Mouse (Mus musculus): ENCODE data around the gene Eif1.

- TF ChIP-seq CTCF (IDR thresholded peaks at IDR 0.05; ENCODE audit: low read depth), result no peak
- no peak for TF ChIP-seq EP300 (IDR thresholded peaks at IDR 0.05; ENCODE audit: low read depth)
Observed at GRCm38 (mm10) chr11:100369145-100369544, 49.5 kb downstream of the Eif1 start.
